Mouse (Mus musculus): Measurements from ENCODE around the gene Hnrnpa2b1. TPM values are rescaled to one million over a fixed set of nuclear protein-coding genes. Genes with fewer than 3 reads are reported as not detected.
A peak's percentile ranks its signal among the peaks of the same experiment; 100 is the strongest.

Hnrnpa2b1 gene
- total RNA-seq, 2 experiments from 2014 or later: 284 to 312 TPM

DNA sequence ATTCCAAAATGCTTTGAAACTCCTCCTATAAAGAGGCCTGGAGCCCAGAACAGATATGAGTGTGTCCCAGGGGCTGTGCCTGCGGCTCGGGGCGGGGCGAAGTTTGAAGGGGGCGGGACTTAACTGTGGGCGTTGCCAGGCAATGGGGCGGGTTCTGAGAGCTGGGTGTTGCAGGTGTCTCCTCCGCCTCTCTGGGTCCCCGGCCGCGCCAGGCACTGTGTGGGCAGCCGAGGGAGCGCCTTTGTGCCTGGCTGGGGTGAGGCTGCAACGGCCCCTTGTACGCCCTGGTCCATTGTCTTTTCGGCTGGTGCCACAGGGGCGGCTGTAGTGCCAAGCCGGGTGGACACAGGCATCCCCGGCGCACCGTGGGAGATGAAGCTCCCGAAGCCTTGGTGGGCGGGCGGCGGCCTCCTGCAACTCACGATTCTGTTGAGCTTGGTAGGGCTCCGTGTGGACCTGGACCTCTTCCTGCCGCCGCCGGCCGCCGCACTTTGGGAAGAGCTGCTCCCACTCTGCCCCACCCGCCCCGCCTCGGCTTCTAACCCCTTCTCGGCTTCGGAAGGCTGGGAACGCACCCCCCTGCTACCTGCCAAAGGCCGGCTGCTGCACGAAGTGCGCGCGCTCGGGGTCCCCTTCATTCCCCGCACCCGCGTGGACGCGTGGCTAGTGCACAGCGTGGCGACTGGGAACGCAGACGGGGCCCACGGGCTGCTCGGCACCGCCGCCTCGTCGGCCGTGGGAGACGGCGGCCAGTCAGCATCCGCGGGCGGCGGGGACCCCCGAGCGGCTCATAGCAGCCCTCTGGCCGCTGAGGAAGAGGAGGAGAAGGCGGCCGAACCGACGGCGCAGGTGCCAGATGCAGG, 36.9 kb downstream of the Hnrnpa2b1 start, which contains the start of gene Nfe2l3:
Gene Nfe2l3 (plus strand): TSS at position 136 of the 863 bp plus-strand sequence.
- peak in 1 of 2 experiments; percentile 8 for DNase-seq
- intact Hi-C loops (cut with DNase I): no loop called here

GRCm38 (mm10) chr6:51424537-51424936, 45.2 kb downstream of the Hnrnpa2b1 start:
- intact Hi-C loops (cut with DNase I): no loop called here
- DNase-seq: no peak

- no peak for DNase-seq
- intact Hi-C loops (cut with DNase I): no loop called here
These were observed 46.1 kb downstream of the Hnrnpa2b1 start for GRCm38 (mm10) chr6:51423466-51424122.

DNA sequence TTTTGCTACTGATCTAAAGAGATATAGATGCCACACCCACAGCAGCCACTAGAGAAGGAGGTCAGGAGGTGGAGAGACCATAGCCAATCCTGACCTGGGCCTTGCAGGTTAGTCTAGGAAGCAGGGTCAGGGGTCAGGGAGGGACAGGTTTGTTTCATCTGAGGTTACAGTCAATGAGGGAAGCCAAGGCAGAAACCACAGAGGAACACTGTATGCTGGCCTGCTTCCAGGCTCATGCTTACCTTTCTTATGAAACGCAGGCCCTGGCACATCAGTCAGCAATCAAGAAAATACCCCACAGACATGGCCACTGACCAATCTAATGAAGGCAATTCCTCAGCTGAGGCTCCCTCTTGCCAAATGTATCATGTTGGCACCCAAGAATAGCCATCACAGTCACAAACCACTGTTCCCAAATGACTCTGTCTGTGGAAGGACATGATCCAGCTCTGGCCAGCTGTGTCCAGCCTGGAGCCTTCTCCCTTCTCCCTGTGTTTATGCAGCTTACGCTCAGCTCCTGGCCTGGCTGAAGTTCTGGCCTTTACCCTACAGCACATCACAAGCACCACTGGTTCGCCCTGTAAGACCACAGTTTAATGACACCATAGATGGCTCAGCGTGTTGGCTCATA, 52.3 kb downstream of the Hnrnpa2b1 start:
- intact Hi-C loops (cut with DNase I): no loop called here
- DNase-seq: no peak

DNA sequence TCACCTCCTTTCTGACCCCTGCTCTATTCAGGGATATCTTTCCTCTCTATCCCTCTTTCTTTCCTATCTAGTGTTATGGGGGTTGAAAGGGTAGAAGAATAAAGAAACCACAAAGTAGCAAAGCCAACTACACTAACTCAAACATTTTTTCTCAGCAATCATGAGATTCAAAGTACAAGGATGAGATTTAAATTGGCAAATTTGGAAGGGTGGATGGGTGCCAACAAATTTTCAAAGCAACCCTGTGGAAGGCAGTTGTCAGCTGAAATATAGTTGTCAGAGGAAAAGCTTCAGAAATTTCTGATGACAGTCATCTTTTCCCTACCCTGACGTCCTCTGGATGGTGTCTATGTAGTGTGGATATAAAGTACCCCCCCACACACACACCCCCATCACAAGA, 53.3 kb downstream of the Hnrnpa2b1 start:
- DNase-seq: no peak
- intact Hi-C loops (cut with DNase I): no loop called here

Other genes starting within 250 kb of the Hnrnpa2b1 start
- under 1 TPM in 1 of 2 experiments, not detected in 1; 0.15 TPM for gene Nfe2l3, start 37.2 kb downstream of the Hnrnpa2b1 start, total RNA-seq (2021)
- 10 to 100 TPM; 34.4 to 43.0 TPM for gene Cbx3, start 466 bp upstream of the Hnrnpa2b1 start, total RNA-seq (2021)
- gene Snx10, start 54.0 kb upstream of the Hnrnpa2b1 start, total RNA-seq (2021): 1 to 10 TPM; 4.6 to 6.4 TPM

Data from gastrocnemius, postnatal 36 days (tissue).